Mouse (Mus musculus): ENCODE measurements around the gene Med27. TPM values are rescaled to one million over a fixed set of nuclear protein-coding genes. Genes with fewer than 3 reads are reported as not detected.

Gene Med27
- total RNA-seq, 2 experiments from 2014 or later, result 11.9 to 13.1 TPM

DNA sequence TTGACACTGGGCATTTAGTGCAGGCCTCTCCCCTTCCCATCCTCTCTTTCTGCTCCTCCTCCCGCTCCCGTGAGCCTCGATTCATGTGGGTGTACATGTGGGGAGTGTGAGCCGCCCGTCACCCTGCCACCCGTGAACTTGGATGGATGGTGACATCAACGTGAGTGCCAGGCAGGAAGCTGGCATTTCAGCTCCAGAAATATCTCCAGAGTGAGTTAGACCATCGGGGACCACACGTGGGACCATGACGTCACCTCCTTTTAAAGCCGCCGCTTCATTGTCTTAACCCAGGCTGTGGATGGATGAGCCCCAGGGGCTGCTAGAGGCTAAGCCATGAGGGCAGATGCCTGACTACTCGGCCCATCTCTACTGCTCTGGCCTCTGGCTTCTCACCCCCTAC, 195.4 kb downstream of the Med27 start:
- no peak for DNase-seq
- intact Hi-C loops (cut with DNase I), result no loop called here

DNA sequence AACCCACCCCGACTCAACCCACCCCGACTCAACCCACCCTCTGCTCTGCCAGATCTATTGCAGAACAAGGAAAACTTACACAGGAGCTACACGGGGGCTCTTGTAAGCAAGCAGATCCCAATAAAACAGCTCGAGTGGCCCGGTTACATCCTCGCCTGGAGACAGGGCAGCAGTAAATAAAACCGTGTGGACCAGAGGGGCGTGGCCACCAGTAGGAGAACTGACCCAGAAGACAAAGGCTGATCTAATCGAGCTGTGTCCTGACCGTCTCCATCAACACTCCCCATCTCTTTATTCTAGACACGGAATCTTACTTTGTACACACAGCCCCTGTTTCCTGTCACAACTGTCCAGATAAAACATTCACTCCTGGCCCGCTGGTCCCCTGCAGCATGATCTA, 200.0 kb downstream of the Med27 start:
- intact Hi-C loops (cut with DNase I), result no loop called here
- no peak for DNase-seq

DNA sequence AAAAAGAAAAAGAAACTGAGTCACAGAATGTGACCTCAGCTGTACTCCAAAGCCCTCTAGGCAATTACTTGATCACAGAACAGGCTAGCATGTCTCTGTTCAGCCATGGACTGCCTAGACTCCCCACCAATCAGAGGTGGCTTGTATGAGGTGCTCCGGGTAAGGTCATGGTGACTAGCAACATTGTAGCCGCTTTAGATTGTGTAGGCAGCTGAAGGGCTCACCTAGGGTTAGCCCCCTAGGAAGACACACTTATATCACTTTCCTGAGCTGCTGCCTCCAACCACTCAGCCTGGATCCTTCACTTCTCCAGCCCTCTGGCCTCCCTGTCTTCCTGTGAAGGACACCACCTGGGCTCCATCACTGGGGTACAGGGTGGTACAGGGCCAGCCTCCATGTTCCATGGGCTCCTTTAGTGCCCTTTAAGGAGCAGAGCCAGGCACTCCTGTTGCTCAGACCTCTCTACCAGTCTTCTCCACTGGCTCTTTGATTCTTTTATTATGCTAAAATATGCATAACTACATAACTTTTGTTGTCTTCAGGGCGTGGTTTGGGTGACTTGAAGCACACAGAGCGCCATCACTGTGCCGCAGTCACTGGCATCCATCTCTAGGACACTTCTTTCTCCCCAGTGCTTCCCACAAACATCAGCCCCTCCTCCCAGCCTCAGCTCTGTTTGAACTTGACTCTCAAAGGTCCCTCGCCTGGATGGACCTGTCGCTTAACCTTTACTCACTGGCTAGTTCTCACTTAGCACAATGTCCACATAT, 205.4 kb downstream of the Med27 start:
- intact Hi-C loops (cut with DNase I), result no loop called here
- DNase-seq, result no peak

DNA sequence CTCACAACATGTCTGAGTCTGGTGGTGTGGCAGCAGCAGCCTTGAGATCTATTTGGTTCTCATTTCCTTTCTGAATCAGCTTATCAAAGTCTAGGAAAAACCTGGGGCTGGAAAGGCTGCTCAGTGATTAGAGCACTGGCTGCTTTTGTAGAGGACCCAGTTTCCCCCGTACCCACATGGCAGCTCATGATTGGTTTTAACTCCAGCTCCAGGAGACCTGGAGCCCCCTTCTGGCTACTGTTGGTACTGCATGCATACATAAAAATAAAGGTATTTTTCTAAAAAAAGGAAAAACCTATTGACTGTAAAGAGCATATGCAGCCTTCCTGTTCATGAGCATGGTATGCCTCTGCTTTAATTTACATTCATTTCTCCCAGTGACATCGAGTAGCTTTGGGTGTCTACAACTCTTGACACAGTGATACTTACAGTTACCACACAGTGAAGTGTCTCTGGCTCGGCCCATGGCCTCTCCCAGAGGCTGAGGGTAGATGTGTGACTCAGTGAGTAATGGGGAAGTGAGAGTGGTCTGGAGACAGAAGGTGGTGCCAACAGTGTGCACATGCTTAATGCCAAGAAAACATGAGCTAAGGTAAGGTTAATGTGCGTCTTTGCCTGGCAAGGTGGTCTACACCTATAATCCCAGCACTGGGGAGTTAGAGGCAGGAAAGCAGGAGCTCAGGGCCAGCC, 207.5 kb downstream of the Med27 start:
- intact Hi-C loops (cut with DNase I), result loop anchor here (1.0 kb wide), 1 partner anchor 354 kb away; no protein-coding TSS in a partner anchor
- DNase-seq, result no peak

DNA sequence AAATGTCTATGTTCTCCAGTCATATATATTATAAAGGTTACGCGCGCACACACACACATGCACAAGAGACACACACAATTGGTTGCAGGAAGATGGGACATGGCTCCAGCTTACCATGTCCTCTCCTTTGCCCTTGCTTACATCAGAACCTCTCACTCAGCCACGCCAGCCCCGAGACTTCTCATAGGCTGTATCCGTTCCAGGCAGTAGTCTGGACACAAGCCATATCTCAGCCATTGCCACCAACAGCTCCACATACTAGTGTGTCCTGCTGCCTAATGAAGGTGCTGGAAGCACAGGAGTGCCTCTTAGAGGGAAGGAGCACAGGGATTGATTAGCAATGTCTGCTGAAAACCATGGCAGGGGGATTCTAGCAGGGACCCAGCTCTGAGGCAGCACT, 211.9 kb downstream of the Med27 start:
- DNase-seq, result no peak
- intact Hi-C loops (cut with DNase I), result no loop called here

DNA sequence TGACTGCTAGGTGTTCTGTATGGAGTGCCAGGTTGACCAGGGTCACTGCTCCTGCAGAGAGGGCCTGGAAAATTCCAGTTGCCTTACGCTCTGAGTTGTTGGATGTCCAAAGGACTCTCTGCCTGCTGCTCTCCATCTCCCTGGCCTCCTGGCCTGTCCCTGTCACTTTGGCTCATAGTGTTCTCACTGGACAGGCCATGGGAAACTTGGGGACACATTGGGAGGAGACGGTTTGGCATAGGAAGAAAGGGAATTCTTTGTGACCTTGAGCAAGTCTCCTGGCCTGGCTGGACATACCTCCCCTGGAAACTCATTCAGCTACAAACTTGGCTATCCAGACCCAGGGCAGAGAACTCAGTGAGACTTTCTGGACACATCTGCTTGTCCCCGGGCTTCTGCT, 213.3 kb downstream of the Med27 start:
- intact Hi-C loops (cut with DNase I), result no loop called here
- no peak for DNase-seq

DNA sequence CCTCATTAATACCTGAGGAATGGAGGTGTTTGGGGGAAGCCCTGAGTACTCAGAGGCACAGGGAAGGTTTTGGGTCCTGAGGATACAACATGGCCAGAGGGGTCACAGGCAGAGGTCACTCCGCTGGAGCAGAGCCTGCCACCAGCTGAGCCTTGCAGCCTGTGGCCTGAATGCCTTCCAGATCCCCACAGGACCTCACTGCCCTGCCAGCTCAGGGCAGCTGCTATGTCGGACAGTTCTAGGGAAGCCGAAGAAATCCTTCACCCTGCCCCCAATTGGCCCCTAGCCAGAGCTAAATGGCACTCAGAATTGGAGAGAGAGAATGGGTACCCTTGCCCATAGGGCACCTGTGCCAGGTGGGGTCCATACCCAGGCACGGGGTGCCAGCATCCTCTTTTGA, 214.8 kb downstream of the Med27 start:
- intact Hi-C loops (cut with DNase I), result no loop called here

DNA sequence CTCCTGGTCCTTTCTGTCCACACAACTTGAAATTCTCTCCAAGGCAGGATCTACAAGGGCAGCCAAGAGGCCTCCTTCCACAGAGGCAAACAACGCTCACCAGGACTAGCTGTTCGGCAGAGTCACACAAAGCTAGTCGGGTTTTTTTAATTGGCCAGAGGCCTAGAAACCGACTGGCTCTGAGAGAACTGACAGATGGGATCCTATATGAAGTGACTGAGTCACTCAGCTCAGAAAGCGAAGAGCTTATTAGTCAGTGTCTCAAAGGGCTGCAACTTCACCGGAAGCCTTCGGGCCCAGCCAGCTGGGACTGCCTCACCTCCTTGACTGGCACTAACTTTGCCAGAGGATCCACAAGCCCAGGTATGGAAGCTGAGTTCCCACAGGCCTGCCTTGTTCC, 217.4 kb downstream of the Med27 start:
- no peak for DNase-seq
- intact Hi-C loops (cut with DNase I), result no loop called here

More for the DNA sequence above, 214.8 kb downstream of the Med27 start:
- DNase-seq, result no peak

DNA sequence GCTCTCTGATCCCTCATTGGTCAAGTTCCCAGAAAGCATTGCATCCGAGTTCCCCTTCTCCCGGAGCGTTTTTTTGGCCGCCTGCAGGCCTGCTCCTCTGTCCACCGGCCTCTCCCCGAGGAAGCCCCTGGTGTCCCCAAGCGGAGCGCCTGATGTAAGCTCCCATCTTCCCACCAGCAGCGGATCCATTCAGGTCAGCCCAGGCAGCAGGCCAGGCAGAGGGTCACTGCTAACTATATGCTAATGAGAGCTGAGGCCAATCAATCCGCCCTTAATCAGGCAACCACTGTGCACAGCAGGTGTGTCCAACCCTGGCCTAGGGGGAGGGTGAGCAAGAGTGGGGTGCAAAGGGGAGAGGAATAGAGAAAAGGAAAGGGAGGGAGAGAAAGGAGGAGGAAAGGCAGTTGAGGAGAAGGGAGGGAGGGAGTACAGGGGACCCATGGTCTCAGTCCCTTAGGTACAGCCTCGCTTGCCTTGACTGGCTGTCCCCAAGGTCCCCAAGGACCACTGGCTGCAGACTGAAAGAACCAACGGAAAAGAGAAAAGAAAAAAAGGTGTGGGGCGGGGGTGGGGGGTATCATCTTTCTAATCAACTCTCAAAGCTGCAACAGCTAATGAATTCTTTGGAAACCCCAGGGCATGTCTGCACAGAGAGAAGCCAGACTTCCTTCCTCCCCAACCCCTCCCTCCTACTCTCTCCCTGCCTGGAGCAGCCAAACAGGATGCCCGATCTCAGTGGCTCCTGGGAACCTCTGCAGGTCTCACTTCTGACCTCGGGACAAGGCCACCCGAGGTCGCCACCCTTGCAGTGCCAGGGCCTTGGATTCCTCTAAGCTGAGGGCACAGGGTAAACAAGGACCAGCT, 219.2 kb downstream of the Med27 start:
- intact Hi-C loops (cut with DNase I), result no loop called here
- no peak for DNase-seq

DNA sequence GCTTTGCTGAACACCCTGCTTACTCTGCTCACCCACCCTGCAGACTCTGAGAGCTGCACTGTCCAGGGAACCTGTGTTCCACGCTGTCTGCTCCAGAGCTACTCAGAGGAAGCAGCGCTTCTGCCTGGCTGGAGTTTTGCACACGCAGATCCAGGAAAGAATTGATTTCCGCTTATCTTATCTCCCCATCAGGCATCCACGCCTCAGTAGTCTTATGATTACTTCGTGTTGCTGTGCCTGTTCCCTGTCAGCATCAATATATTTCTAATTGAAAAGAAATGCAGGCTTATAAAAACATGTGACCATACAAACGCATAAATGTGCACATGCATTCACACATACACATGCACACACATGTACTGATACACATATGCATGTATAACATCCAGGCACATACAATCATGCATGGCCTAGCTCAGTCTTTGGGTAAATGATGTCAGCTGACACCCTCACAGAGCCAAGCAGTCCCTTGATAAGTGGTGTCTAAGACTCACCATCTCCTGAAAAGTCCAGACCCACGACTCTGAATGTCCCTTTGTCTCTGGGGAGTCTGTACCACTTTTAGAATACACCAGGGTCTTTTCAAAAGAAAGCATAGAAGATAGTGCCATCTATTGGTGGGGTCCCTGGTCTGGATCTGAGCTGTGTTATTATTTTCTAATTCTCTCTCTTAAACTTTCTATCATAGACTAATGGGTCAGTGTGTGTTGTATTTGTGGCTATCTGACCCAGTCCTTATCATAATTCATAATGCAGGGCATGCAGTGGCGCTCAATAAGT, 225.5 kb downstream of the Med27 start:
- DNase-seq, result no peak
- intact Hi-C loops (cut with DNase I), result no loop called here

DNA sequence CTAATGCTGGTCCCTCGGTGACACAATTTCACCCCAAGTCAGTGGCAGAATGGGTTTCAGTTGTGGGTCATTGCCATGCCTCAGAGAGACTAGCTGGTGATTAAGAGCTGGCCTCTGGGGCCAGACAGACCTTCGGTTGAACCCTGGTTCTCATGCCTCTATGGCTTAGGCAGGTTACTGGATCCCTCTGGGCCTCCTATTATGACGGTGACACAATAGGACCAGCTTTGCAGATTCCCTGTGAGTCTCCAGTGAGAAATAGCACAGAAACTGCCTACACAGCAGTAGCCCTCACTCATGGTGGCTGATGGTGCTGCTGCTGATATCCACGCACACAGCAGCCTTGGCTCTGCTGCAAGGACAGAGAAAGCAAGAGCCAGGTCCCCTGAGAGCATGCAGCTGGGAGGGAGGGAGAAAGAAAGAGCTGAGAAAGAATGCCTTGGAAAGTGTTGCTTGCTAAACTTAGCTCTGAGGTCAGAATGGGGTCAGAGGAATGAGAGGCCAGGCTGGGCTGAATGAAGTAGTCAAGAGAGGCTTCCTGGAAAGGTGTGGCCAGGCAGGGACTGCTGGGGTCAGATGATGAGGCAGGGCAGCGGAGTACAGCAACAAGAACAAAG, 226.3 kb downstream of the Med27 start:
- DNase-seq, result no peak

DNA sequence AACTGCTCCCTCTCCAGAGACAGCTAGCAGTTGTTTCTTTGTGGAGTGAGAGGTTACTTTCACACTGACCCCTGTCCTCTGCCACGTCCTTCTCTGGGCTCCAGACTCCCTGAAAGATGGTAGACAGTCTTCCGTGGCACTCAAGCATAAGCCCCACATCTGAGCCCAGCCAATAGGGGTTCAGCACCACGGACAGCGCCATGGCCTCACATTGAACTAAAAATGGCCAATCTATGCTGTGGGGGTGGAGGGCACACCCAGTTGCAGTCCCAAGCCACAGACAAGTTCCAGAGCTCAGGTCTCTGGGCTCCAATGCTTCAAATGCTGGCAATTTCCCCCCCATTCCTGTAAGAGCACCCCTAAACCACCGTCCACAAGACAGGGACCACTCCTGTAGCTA, 227.0 kb downstream of the Med27 start:
- intact Hi-C loops (cut with DNase I), result no loop called here

More for the DNA sequence above, 226.3 kb downstream of the Med27 start:
- intact Hi-C loops (cut with DNase I), result no loop called here

DNA sequence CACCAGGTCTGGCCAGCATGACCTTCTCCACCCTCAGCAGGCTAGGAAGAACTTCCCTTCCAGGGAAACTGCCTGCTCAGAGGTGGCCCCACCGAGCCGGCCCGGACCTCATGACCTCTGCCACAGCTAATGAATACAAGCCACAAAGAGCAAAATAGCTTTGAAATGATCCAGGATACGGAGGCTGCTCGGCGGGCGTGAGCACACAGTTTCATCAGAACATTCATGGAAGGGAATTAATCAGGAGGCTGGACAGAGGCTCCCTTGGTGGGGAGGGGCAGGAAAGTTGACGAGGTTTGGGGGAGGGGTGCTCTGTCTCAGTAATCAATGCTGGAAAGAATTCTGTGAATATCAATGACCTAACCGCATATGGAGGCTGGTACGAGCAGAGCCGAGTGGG, 227.6 kb downstream of the Med27 start:
- intact Hi-C loops (cut with DNase I), result no loop called here
- no peak for DNase-seq

More for the DNA sequence above, 227.0 kb downstream of the Med27 start:
- DNase-seq, result peak in 1 of 2 experiments; percentile 30

Small RNAs within 50 kb of the gene (microRNA-seq; reads per million reads assigned to microRNA genes)
- gene Mir133c, result 0 reads per million in 2 experiments

Other genes starting within 250 kb of the Med27 start
- 10 to 100 TPM; 26.9 to 31.1 TPM for gene Setx, start 222.6 kb upstream of the Med27 start, total RNA-seq (2021)
- gene Ntng2, start 93.8 kb upstream of the Med27 start, total RNA-seq (2021), result 10 to 100 TPM; 36.0 to 37.7 TPM